ENCODE assay signal across 24 mouse cellular contexts in genomic region chr14:8308650-8309049, GRCm38 (mm10). TPM values are rescaled to one million over a fixed set of nuclear protein-coding genes. Genes with fewer than 3 reads are reported as not detected.
DNase-seq lines count a peak whose midpoint lies in the region; ATAC-seq and TF ChIP-seq lines count a peak whose summit lies in the region.
"Had no signal": no experiment of that assay in that cellular context is flagged by ENCODE, and none has a peak within 500 bp of the region (broad histone marks: within the 10 kb centered on the region; RNA-seq: fewer than 3 reads in every experiment).

No protein-coding gene starts in this region.

- no peaks in the 10 kb centered on the region for H3K9me3 ChIP-seq in kidney, postnatal 0 days (replicated peaks; ENCODE audit: low read length)
- no peaks in the 10 kb centered on the region for H3K9me3 ChIP-seq in lung, embryonic 14.5 days (ENCODE audit: low read depth, low read length)
- no peaks in the 10 kb centered on the region for H3K9me3 ChIP-seq in forebrain, embryonic 14.5 days (replicated peaks; ENCODE audit: control insufficient read depth, low read length)
- H3K9me3 ChIP-seq: embryonic facial prominence, embryonic 13.5 days; forebrain, embryonic 15.5 days; heart, embryonic 10.5 days; hindbrain, embryonic 10.5 days; midbrain, embryonic 15.5 days had no signal

- no peak for DNase-seq in gastrocnemius, adult 2 months
- no peak for DNase-seq in gastrocnemius, adult 8-10 months (ENCODE audit: low spot score in 2 of 2)
- DNase-seq in kidney, postnatal 0 days (ENCODE audit: low spot score) = no peak
- DNase-seq in kidney, adult 8-10 months = no peak
- DNase-seq in lung, embryonic 14.5 days = no peak
- no peak for DNase-seq in lung, adult 18-20 months
- no peak for DNase-seq in forebrain, embryonic 14.5 days (ENCODE audit: low spot score)
- DNase-seq: adrenal gland, adult 2 months; cerebellum, adult 11-12 months; cerebellum, postnatal 14 days; embryo, embryonic 11 days; kidney, adult 18-20 months; kidney, postnatal 14 days had no signal

- TF ChIP-seq POLR2A in cortical plate, adult 2 months (IDR thresholded peaks at IDR 0.05; ENCODE audit: extremely low read depth, insufficient read depth, low read length) = no peak

- no peak for ATAC-seq in kidney, postnatal 0 days (replicated peaks; ENCODE audit: low FRiP score, low read depth)
- ATAC-seq in lung, embryonic 14.5 days (ENCODE audit: insufficient read depth) = no peak
- ATAC-seq in forebrain, embryonic 14.5 days = no peak
- ATAC-seq: forebrain, embryonic 15.5 days had no signal

- no peaks in the 10 kb centered on the region for H3K4me1 ChIP-seq in kidney, postnatal 0 days (replicated peaks; ENCODE audit: insufficient read depth, low read length)
- 0 out of 2 replicates have a peak, but pooled peaks cover 3% of the 10 kb centered on the region for H3K4me1 ChIP-seq in lung, embryonic 14.5 days (ENCODE audit: insufficient read depth)
- H3K4me1 ChIP-seq in cortical plate, adult 2 months (ENCODE audit: control insufficient read depth, insufficient read depth, low read length) = peaks cover 4% of the 10 kb centered on the region
- H3K4me1 ChIP-seq in forebrain, embryonic 14.5 days (ENCODE audit: control insufficient read depth, insufficient read depth, low read length) = no peaks in the 10 kb centered on the region
- H3K4me1 ChIP-seq: midbrain, embryonic 15.5 days had no signal

- no peak; the same call in 1 of the 2 replicates for TF ChIP-seq CTCF in gastrocnemius, adult 2 months (IDR thresholded peaks at IDR 0.05)
- TF ChIP-seq CTCF in kidney, postnatal 0 days (IDR thresholded peaks at IDR 0.05; ENCODE audit: low read depth) = peak; percentile 28; the same call in 1 of the 2 replicates
- TF ChIP-seq CTCF in lung, embryonic 14.5 days (IDR thresholded peaks at IDR 0.05; ENCODE audit: low read depth) = peak; percentile 31; the same call in 1 of the 2 replicates
- 0 out of 2 replicates have a peak, but pooled peaks have one; percentile 22 for TF ChIP-seq CTCF in cortical plate, adult 2 months (IDR thresholded peaks at IDR 0.05; ENCODE audit: extremely low read depth, insufficient read depth, low read length)

- peak overlapping the region; percentile 65 for H3K4me3 ChIP-seq in gastrocnemius, adult 2 months
- H3K4me3 ChIP-seq in kidney, postnatal 0 days (replicated peaks; ENCODE audit: low read depth, low read length) = no peak overlapping the region
- H3K4me3 ChIP-seq in lung, embryonic 14.5 days (ENCODE audit: low read depth, low read length) = no peak overlapping the region
- peak overlapping the region; percentile 45 for H3K4me3 ChIP-seq in cortical plate, adult 2 months (ENCODE audit: insufficient read depth, low read length)
- no peak overlapping the region for H3K4me3 ChIP-seq in forebrain, embryonic 14.5 days (ENCODE audit: low read depth, low read length)
- H3K4me3 ChIP-seq: embryonic facial prominence, embryonic 13.5 days; erythroblast, embryonic 14.5 days; forebrain, embryonic 15.5 days; heart, embryonic 10.5 days; hindbrain, embryonic 10.5 days; midbrain, embryonic 15.5 days had no signal

- no peaks in the 10 kb centered on the region for H3K27me3 ChIP-seq in kidney, postnatal 0 days (ENCODE audit: insufficient read depth, low read length)
- H3K27me3 ChIP-seq in lung, embryonic 14.5 days (ENCODE audit: insufficient read depth, low read length) = no peaks in the 10 kb centered on the region
- no peaks in the 10 kb centered on the region for H3K27me3 ChIP-seq in forebrain, embryonic 14.5 days (replicated peaks; ENCODE audit: control insufficient read depth, insufficient read depth, low read length)
- H3K27me3 ChIP-seq: embryonic facial prominence, embryonic 13.5 days; forebrain, embryonic 15.5 days had no signal

- H3K9ac ChIP-seq in kidney, postnatal 0 days (ENCODE audit: low read depth, low read length) = no peak overlapping the region
- H3K9ac ChIP-seq in lung, embryonic 14.5 days = no peak overlapping the region
- no peak overlapping the region for H3K9ac ChIP-seq in forebrain, embryonic 14.5 days (ENCODE audit: low read length)
- H3K9ac ChIP-seq: embryonic facial prominence, embryonic 13.5 days; forebrain, embryonic 15.5 days; midbrain, embryonic 15.5 days had no signal

- intact Hi-C loops in gastrocnemius, adult 2 months (cut with DNase I) = no loop called here

- peak overlapping the region; percentile 80 for H3K27ac ChIP-seq in gastrocnemius, adult 2 months
- no peak overlapping the region for H3K27ac ChIP-seq in kidney, postnatal 0 days
- H3K27ac ChIP-seq in lung, embryonic 14.5 days (ENCODE audit: low read depth) = no peak overlapping the region
- peak overlapping the region; percentile 15; the same call in 1 of the 2 replicates for H3K27ac ChIP-seq in cortical plate, adult 2 months (ENCODE audit: insufficient read depth, low read length)
- H3K27ac ChIP-seq in forebrain, embryonic 14.5 days (ENCODE audit: low read depth, low read length) = no peak overlapping the region
- H3K27ac ChIP-seq: embryonic facial prominence, embryonic 13.5 days; forebrain, embryonic 15.5 days; hindbrain, embryonic 10.5 days; macrophage; midbrain, embryonic 15.5 days had no signal

- 78% methylated on average over 3 of the region's 3 CpGs for WGBS in kidney, postnatal 0 days
- 47% methylated on average over 3 of the region's 3 CpGs for WGBS in lung, embryonic 14.5 days
- 79% methylated on average over 3 of the region's 3 CpGs for WGBS in forebrain, embryonic 14.5 days

- no peak overlapping the region for H3K4me2 ChIP-seq in kidney, postnatal 0 days (ENCODE audit: low read length)
- H3K4me2 ChIP-seq in lung, embryonic 14.5 days = no peak overlapping the region
- no peak overlapping the region for H3K4me2 ChIP-seq in forebrain, embryonic 14.5 days (ENCODE audit: low read length)
- H3K4me2 ChIP-seq: forebrain, embryonic 15.5 days; midbrain, embryonic 15.5 days had no signal

- H3K36me3 ChIP-seq in kidney, postnatal 0 days (ENCODE audit: insufficient read depth, low read length) = no peaks in the 10 kb centered on the region
- no peaks in the 10 kb centered on the region for H3K36me3 ChIP-seq in lung, embryonic 14.5 days (ENCODE audit: insufficient read depth)
- H3K36me3 ChIP-seq in forebrain, embryonic 14.5 days (ENCODE audit: control insufficient read depth, insufficient read depth, low read length) = no peaks in the 10 kb centered on the region
- H3K36me3 ChIP-seq: embryonic facial prominence, embryonic 13.5 days; forebrain, embryonic 15.5 days; heart, embryonic 10.5 days; hindbrain, embryonic 10.5 days; midbrain, embryonic 15.5 days had no signal

RNA-seq across cellular contexts. Expression of gene Fam107a, which starts 9.2 kb away (rescaled TPM):
- total RNA-seq in gastrocnemius, adult 2 months (2021) = 1 to 10 TPM; 3.6 to 5.6 TPM
- 1 to 10 TPM; 1.3 to 2.8 (median 2.4) TPM for total RNA-seq in gastrocnemius, adult 8-10 months (2022)
- 8.0 and 8.2 TPM in 2 replicates for polyA plus RNA-seq in kidney, postnatal 0 days (2015; fragmentation: Nextera tagmentation; extraction: Ambion mirVana)
- 0.38 and 0.58 TPM in 2 replicates for polyA plus RNA-seq in lung, embryonic 14.5 days (2014; fragmentation: Nextera tagmentation; extraction: Ambion mirVana)
- 498 and 520 TPM in 2 replicates for polyA plus RNA-seq in cortical plate, adult 2 months (2012; rRNA removed)
- 0.14 and 0.15 TPM in 2 replicates for polyA plus RNA-seq in forebrain, embryonic 14.5 days (2014; fragmentation: Nextera tagmentation; extraction: Ambion mirVana)
- polyA plus RNA-seq: erythroblast, embryonic 14.5 days; macrophage had no signal

RNA-seq across cellular contexts. Expression of gene Acox2, which starts 49.5 kb away (rescaled TPM):
- total RNA-seq in gastrocnemius, adult 2 months (2021) = under 1 TPM; 0.28 to 0.54 TPM
- total RNA-seq in gastrocnemius, adult 8-10 months (2022) = under 1 TPM in 2 of 4 experiments, not detected in 2; 0.56 to 0.99 TPM
- 6.2 and 7.1 TPM in 2 replicates for polyA plus RNA-seq in kidney, postnatal 0 days (2015; fragmentation: Nextera tagmentation; extraction: Ambion mirVana)
- polyA plus RNA-seq in lung, embryonic 14.5 days (2014; fragmentation: Nextera tagmentation; extraction: Ambion mirVana) = 0.47 and 0.78 TPM in 2 replicates
- polyA plus RNA-seq in cortical plate, adult 2 months (2012; rRNA removed) = 0.06 TPM in 2 replicates
- polyA plus RNA-seq in forebrain, embryonic 14.5 days (2014; fragmentation: Nextera tagmentation; extraction: Ambion mirVana) = not detected in 2 replicates
- total RNA-seq: ES-E14; left cerebral cortex, postnatal 25 days had no signal
- polyA plus RNA-seq: embryonic facial prominence, embryonic 13.5 days; erythroblast, embryonic 14.5 days; forebrain, embryonic 15.5 days; hindbrain, embryonic 10.5 days; macrophage; midbrain, embryonic 15.5 days; neural tube, embryonic 14.5 days had no signal

Comparison
In these comparisons a context has a peak if more than half of its experiments do, and no peak if none do; other contexts are left out.
1. H3K27ac ChIP-seq: peak in gastrocnemius, adult 2 months (single experiment) and cortical plate, adult 2 months (single experiment); none in kidney, postnatal 0 days (single experiment), lung, embryonic 14.5 days (single experiment) and forebrain, embryonic 14.5 days (single experiment).
2. H3K4me3 ChIP-seq: peak in gastrocnemius, adult 2 months (single experiment) and cortical plate, adult 2 months (single experiment); none in kidney, postnatal 0 days (single experiment), lung, embryonic 14.5 days (single experiment) and forebrain, embryonic 14.5 days (single experiment).
3. RNA of gene Fam107a, which starts 9.2 kb away (polyA plus RNA-seq): 498 to 520 TPM in cortical plate, adult 2 months; 8.0 to 8.2 TPM in kidney, postnatal 0 days, 0.38 to 0.58 TPM in lung, embryonic 14.5 days and 0.14 to 0.15 TPM in forebrain, embryonic 14.5 days; every median in the first group is over 10 times any median in the second.